Mouse (Mus musculus): Measurements from ENCODE around the gene Coa3. TPM values are rescaled to one million over a fixed set of nuclear protein-coding genes. Genes with fewer than 3 reads are reported as not detected.

Coa3 gene
- total RNA-seq, 2 experiments from 2014 or later = 66.3 to 74.5 TPM

DNA sequence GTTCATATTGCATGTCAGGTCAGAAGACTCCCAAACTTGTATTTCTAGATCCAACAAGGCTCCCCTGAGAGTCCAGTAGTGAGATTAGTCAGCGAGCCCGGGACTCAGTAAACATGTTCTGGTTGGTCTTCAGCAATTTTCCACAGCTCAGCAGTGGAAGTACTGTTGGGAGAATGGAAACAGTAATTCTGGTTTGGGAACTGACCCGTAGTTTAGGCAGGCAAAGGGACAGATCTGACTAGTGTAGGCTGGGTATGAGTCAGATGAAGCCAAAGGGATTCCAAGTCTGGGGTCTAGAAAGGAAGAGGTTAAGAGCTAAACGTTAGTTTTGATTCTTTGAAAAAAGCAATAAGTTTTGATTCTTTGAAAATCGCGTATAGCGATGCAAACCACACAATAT is 26.0 kb downstream of the Coa3 start:
- DNase-seq = no peak

- no peak for DNase-seq
These were observed 27.9 kb downstream of the Coa3 start for GRCm38 (mm10) chr11:101251031-101251430.

DNA sequence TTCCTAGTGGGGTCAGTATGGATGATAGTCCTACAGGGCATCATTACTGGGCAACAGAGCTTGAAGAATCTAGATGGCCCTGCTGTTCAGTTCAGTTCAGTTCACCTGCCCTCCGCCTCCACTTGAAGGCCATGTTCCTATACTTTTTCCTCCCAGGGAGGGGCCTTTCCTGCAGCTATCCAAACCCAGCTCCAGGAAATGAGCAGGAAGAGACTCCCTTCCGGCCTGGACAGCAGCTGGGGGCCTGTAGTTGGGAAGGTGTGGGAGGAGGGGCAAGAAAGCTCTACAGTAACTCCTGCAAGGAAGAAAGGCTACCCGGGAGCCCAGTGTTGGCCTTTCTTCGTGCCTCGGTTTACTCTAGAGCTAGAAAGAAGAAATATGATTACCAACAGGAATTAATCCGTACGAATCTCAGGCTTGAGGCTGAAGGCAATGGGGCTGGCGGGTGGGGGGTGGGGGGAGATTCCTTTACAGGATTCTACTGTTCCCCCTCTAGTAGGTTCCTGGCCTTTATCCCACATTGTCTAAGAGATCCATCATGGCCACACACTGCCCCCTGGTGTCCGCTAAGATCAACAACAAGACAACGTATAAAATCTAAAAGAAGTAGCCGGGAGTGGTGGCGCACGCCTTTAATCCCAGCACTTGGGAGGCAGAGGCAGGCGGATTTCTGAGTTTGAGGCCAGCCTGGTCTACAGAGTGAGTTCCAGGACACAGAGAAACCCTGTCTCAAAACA is 30.5 kb downstream of the Coa3 start:
- DNase-seq = peak; percentile 66

GRCm38 (mm10) chr11:101247521-101248030 is 31.3 kb downstream of the Coa3 start:
- no peak for DNase-seq

GRCm38 (mm10) chr11:101246702-101247012 is 32.3 kb downstream of the Coa3 start:
- DNase-seq = no peak

- DNase-seq = peak; percentile 71
These were observed 32.8 kb downstream of the Coa3 start, which contains the start of gene Ramp2 for GRCm38 (mm10) chr11:101245855-101246701. Ramp2 (plus strand) TSS chr11:101246028.

DNA sequence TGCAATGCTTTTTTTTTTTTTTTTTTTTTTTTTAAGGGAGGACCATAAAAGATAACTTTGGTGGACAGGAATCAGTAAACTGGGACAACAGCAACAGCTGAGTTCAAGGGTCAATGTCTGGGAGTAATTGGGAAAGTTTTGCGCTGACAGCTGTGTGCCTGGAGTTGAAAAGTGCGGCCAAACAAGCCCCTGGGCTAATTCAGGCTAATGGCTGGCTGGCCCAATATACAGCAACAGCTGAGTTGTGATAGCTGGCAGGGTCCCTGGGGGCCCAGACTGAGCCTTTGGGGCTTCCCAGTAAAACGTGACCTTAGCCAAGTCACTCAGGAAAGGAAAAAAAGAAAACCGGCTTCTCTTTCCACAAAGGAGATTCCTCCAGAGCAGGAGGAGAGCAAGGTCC is 33.8 kb downstream of the Coa3 start:
- DNase-seq = peak; percentile 55

- no peak for DNase-seq
These were observed 40.8 kb downstream of the Coa3 start for GRCm38 (mm10) chr11:101238071-101238647.

GRCm38 (mm10) chr11:101236782-101237181 is 42.1 kb downstream of the Coa3 start:
- DNase-seq = no peak

DNA sequence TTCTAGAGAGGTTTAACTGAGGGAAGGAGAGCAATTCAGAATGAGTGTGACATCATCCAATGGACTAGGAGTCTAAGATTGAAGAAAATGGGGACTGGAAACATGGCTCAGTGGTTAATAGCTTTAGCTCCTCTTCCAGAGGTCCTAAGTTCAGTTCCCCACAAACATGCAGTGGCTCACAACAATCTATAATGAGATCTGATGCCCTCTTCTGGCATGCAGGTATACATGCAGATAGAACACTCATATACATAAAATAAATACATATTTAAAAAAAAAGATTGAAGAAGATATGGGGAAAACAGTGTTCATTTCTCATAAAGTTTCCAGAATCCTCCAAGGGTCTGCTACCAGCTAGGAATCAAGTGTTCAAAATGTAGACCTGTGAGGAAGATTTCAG is 43.5 kb downstream of the Coa3 start:
- no peak for DNase-seq

GRCm38 (mm10) chr11:101234124-101234523 is 44.8 kb downstream of the Coa3 start:
- DNase-seq = no peak

- DNase-seq = no peak
These were observed 45.7 kb downstream of the Coa3 start for GRCm38 (mm10) chr11:101233240-101233639.

- no peak for DNase-seq
These were observed 46.7 kb downstream of the Coa3 start for GRCm38 (mm10) chr11:101232010-101232839.

- peak; percentile 61 for DNase-seq
These were observed 47.7 kb downstream of the Coa3 start for GRCm38 (mm10) chr11:101230991-101231871.

- DNase-seq = no peak
These were observed 48.4 kb downstream of the Coa3 start for GRCm38 (mm10) chr11:101230526-101230925.

GRCm38 (mm10) chr11:101230061-101230511 is 48.8 kb downstream of the Coa3 start:
- peak; percentile 50 for DNase-seq

DNA sequence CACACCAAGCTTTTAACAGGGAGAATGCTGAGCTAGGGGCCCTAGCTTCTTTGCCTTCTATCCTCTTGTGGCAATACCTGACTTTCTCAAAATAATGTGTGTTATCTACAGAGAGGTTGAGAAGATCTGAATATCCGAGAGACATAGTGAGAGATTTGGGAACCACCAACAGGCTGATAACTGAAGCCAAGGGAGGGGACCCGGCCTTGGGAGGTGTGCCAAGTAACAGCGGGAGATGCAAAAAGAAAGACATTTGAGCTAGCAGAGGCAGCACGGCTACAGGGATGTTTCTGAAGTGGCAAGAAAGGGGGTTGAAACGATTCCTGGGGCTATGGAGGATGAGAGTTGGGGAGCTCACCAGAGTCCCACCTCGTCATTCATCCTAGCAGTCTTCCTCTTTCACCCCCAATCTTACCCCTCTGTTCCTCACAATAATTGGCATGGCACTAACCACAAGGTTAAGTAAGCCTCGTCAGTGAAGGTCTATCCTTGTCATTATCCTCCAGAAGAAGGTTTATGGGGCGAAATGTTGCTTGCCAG is 49.5 kb downstream of the Coa3 start:
- DNase-seq = peak; percentile 48

Measured in gastrocnemius, postnatal 10 days (tissue).